Mouse (Mus musculus) testis, adult 2 months (tissue): ENCODE results near the gene Hnrnpf. TPM values are rescaled to one million over a fixed set of nuclear protein-coding genes. Genes with fewer than 3 reads are reported as not detected.

ENCODE experiments used
- H3K27ac ChIP-seq: fragments of 200-500 bp; 2 replicates; pipeline ENCODE4 v1.5.1; 2012; ENCODE audit warnings: low read depth, low read length; ENCODE audit not compliant: control insufficient read depth, insufficient read depth
- H3K27me3 ChIP-seq: fragments of 200-500 bp; 2 replicates; pipeline ENCODE4 v1.6.1; 2012; ENCODE audit warnings: mild to moderate bottlenecking, low read length, moderate library complexity; ENCODE audit not compliant: control insufficient read depth, insufficient read depth
- H3K36me3 ChIP-seq: fragments of 200-500 bp; 2 replicates; pipeline ENCODE4 v1.6.1; 2012; ENCODE audit warnings: mild to moderate bottlenecking, low read length; ENCODE audit not compliant: control insufficient read depth, insufficient read depth
- H3K4me1 ChIP-seq: fragments of 200-500 bp; 2 replicates; pipeline ENCODE4 v1.6.1; 2012; ENCODE audit warnings: low read length; ENCODE audit not compliant: control insufficient read depth, insufficient read depth
- H3K4me3 ChIP-seq: fragments of 200-500 bp; 2 replicates; pipeline ENCODE4 v1.5.1; 2012; ENCODE audit warnings: low read depth, mild to moderate bottlenecking, low read length, moderate library complexity, mixed read lengths; ENCODE audit not compliant: control insufficient read depth
- CTCF ChIP-seq: fragments of 200-500 bp; IDR thresholded peaks from 2 replicates; pipeline ENCODE4 v1.5.1; 2012; ENCODE audit warnings: low read depth, mild to moderate bottlenecking, inconsistent platforms, low read length, moderate library complexity; ENCODE audit not compliant: control insufficient read depth, insufficient read depth, insufficient replicate concordance
- POLR2A ChIP-seq: fragments of 200-500 bp; IDR thresholded peaks from 2 replicates; pipeline ENCODE4 v1.6.1; 2012; ENCODE audit warnings: low read depth, mild to moderate bottlenecking, inconsistent platforms, low read length, moderate library complexity; ENCODE audit not compliant: control insufficient read depth
- polyA plus RNA-seq: library from polyadenylated mRNA; depleted of rRNA; stranded (reverse); fragments of >200 nt; gene quantifications from 2 replicates; pipeline ENCODE4 v1.2.3, GENCODE M21; 2012

The Hnrnpf gene
- polyA plus RNA-seq, 1 experiment = 325 TPM

DNA sequence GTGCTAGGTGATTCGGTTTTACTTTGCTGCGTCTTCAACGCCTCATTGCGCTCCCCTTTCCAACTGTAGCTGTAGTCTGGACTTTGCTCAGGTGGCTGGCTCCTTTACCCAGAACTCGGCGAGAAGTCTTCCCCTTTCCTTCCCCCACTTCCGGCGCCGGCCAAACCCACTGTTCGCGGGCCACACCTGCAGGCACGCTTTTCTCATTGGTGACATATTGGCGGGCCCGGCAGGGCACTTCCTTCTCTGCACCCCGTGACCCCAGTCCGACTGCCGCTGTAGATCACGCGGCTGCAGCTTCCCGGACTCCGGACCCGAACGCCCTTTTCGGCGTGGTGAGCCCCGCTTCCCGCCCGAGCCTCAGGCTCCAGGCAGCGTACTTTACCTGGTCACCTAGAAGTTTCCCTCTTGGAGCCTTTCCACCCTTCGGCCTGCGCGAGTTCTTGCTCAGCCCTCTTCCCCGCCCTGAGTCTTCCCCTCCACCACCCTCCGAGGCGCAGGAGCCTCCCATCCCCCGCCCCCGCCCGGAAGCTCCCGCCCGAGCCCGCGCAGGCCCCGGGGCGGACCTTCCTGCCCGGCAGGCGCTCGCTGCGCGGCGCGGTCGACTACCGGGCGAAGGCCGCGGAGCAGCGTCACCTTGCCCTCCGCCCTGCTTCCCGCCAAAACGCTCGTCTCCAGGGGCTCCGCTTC, 16.8 kb downstream of the Hnrnpf start:
- H3K27ac ChIP-seq = peak overlapping the region; percentile 89
- no peaks in the 10 kb centered on the region for H3K27me3 ChIP-seq
- H3K4me1 ChIP-seq = peaks cover 4% of the 10 kb centered on the region; the same call in 1 of the 2 replicates
- TF ChIP-seq POLR2A (no peak), CTCF (no peak)
- H3K4me3 ChIP-seq = peak overlapping the region; percentile 94
- no peaks in the 10 kb centered on the region; the same call in none of the 2 replicates for H3K36me3 ChIP-seq

DNA sequence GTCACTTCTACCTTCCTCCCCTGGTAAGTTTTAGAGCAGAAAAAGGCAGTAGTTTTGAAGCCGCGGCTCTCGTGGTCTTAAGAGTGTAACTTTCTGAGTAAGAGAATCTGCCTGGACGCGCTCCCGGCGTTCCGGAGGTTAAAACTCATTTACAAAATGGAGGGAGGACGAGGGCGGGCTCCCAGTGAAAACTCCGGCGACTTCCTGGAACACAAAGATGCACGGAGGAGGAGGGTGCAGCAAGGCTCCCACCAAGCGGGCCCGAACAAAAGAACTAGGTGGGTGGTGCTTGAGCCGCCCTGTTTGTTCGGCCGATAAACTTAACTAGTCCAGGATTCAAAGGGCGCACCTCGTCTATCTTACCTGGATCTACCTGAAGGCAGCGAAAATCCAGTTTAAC, 17.5 kb downstream of the Hnrnpf start:
- no peak for TF ChIP-seq CTCF
- TF ChIP-seq POLR2A = no peak
- H3K27ac ChIP-seq = peak overlapping the region; percentile 65
- no peaks in the 10 kb centered on the region; the same call in none of the 2 replicates for H3K36me3 ChIP-seq
- H3K27me3 ChIP-seq = no peaks in the 10 kb centered on the region
- H3K4me3 ChIP-seq = peak overlapping the region; percentile 94
- H3K4me1 ChIP-seq = peaks cover 4% of the 10 kb centered on the region; the same call in 1 of the 2 replicates

DNA sequence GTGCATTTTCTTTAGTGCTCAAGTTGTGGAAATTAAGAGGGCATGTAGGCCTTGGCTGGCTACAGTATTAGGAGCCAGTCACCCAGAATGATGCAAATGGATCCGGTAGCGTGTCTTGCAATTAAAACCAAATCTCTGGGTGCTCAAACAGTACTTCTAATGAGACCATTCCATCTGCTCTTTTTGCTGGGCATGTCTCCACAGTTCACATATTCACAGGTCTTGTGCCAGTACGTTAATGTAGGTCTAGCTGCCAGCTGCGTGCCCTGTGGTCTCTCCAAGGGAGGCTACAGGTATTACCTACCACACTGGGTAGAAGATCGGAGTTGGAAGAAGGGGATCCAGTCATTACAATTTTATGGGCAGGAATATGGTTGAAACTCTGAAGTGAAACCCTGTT, 17.9 kb downstream of the Hnrnpf start:
- Histone ChIP-seq H3K4me1 (peaks cover 4% of the 10 kb centered on the region; the same call in 1 of the 2 replicates), H3K27ac (no peak overlapping the region; the same call in 1 of the 2 replicates), H3K36me3 (no peaks in the 10 kb centered on the region; the same call in none of the 2 replicates), H3K4me3 (peak overlapping the region; percentile 94; the same call in 1 of the 2 replicates), H3K27me3 (no peaks in the 10 kb centered on the region)
- no peak for TF ChIP-seq CTCF
- TF ChIP-seq POLR2A = no peak

DNA sequence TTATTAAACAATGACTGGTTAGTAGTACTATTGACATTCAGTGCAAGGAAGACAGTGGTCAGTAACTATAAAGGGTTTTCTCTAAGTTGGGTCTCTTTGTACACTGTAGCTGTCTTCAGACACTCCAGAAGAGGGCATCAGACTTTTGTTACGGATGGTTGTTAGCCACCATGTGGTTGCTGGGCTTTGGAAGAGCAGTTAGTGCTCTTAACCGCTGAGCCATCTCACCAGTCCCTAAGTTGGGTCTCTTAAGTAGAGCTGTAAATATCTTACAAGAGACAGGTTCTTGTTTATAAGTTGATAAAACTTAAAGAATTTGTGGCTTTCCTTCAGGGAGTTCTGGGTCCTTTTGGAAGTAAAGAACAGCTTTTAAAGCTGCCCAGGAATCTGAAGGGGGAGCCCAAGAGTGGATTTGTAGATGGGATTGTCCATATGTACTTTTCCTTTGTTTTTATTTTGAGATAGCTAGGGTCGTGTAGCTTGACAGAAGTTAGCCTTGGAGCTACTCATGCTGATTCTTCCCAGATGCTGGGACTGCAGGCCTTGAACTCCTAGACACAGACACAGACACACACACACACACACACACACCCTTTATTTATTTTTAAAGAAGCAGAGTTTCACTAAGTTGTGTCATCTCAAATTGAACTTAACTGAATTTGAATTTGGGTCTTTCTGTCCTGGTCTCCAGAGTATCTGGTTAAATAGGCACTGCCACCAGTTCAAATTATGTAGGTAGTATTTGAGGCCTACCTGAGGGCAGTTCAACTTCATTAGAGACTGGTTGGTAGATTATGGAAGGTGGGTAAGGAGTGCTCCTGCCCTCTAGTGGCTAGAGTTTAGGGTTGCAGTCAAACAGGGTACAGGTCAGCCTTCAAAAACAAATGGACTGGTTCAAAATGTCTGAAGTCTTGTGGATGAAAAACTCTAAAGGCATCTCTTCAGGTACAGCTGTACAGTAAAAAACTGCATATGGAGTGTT, 20.8 kb downstream of the Hnrnpf start:
- H3K27me3 ChIP-seq = no peaks in the 10 kb centered on the region
- TF ChIP-seq POLR2A (no peak), CTCF (no peak)
- H3K27ac ChIP-seq = no peak overlapping the region
- peaks cover 1% of the 10 kb centered on the region for H3K36me3 ChIP-seq
- peaks cover 3% of the 10 kb centered on the region; the same call in 1 of the 2 replicates for H3K4me1 ChIP-seq
- no peak overlapping the region for H3K4me3 ChIP-seq

DNA sequence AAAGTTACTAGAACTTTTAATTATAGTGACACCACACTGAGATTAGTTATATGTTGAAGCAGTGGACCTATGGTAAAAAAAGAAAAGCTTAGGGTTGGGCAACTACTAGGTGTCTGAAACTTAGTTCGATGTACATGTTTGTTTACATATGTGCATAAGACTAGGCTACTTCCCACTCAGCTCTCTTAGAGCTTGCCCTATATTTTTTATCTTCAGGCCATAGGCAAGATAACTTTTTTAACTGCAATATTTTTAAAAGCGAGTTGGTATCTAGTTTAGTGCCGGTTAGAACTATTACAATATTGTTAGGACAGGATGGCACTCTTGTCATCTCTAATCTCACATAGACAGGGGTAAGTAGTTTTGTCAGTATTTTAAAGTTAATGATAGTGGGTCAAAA, 21.9 kb downstream of the Hnrnpf start:
- no peak for TF ChIP-seq CTCF
- TF ChIP-seq POLR2A = no peak
- Histone ChIP-seq H3K27ac (no peak overlapping the region), H3K4me3 (no peak overlapping the region), H3K36me3 (peaks cover 1% of the 10 kb centered on the region; the same call in 1 of the 2 replicates), H3K4me1 (no peaks in the 10 kb centered on the region; the same call in 1 of the 2 replicates), H3K27me3 (no peaks in the 10 kb centered on the region)

DNA sequence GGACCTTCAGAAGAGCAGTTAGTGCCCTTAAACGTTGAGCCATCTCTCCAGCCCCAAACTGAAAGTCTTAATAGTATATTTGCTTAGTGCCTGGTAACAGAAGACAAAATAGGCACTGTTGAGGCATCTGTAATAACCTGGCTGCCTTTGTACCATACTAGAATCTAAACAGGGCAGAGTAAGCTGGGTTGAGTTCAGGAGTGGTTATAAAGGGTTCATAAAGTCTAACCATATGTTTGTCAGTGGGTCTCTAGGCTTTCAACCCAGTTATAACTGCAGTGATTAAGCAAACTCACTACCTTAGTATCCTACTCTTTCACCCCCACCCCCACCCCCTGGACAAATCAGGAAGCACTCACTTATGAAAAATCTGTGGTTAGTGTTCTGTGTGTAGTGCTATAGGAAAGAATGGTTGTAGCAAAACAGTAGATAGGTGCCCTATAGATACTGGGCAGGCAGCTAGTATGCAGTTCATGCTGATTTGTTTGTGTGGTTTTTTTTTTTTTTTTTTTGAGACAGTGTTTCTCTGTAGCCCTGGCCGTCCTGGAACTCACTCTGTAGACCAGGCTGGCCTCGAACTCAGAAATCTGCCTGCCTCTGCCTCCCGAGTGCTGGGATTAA, 26.9 kb downstream of the Hnrnpf start:
- Histone ChIP-seq H3K27ac (no peak overlapping the region), H3K36me3 (peaks cover 1% of the 10 kb centered on the region; the same call in 1 of the 2 replicates), H3K27me3 (no peaks in the 10 kb centered on the region), H3K4me3 (no peak overlapping the region), H3K4me1 (no peaks in the 10 kb centered on the region)
- no peak for TF ChIP-seq POLR2A
- no peak for TF ChIP-seq CTCF

DNA sequence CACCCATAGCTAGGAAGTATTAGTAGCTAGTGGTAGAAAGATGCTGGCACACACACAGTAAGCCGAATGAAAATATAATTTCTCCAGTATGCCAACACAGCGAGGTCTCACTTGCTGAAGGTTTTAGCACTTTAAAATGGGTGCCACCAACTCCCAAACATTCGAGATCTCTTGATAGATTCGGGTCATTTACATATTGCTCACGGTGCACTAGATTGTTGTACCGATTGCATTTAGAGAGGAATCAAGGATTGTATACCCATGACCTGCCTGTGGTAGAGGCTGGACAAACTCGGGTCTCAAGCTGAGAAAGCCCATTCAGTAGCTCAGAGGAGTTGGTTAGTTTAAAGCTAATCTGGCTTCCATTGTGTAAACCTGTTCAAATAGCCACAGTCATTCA, 27.8 kb downstream of the Hnrnpf start:
- Histone ChIP-seq H3K27ac (no peak overlapping the region), H3K36me3 (peaks cover 1% of the 10 kb centered on the region; the same call in 1 of the 2 replicates), H3K4me3 (no peak overlapping the region), H3K27me3 (no peaks in the 10 kb centered on the region), H3K4me1 (no peaks in the 10 kb centered on the region)
- no peak for TF ChIP-seq CTCF
- no peak for TF ChIP-seq POLR2A
